Mouse (Mus musculus): ENCODE measurements around the gene Spg20.

The Spg20 gene

DNA sequence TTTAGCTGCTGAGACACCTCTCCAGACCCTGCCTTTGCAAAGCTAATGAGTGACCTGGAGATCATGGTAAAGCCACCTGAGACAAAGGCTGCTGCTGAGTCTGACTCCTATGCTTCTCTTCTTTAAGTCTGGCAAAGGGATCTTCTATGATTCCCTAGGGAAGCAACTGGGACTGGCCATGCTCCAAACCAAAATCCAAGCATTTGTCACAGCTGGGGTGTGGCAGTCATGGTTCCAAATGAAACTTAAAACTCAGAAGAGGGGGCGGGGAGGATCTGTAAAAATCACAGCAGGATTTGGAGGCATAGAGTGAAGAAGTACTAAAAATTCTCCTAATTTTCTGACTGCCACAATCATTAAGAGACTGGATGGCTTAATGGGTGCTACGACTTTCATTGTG, 14.7 kb upstream of the Spg20 start:
- no peak for DNase-seq (ENCODE audit: low read depth, low spot score)

DNA sequence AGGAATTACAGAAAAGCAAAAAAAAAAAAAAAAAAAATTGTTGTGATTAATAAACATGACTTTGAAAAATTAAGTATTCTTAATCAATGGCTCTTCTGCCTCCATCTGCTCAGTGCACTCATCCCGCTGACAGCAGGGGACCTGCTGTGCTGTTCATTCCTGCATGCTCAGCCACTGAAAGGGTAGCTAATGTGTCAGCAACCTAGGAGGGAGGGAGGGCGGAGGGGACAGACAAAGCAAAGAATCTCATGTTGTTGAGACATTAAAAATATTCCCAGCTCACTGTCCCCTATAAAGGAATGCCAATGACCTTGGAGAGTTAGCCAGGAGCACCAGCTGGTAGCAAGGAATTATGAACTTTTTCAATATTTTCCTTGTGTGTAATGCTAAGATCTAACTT, 13.9 kb upstream of the Spg20 start:
- peak; percentile 57 for DNase-seq (ENCODE audit: low read depth, low spot score)

- peak; percentile 47 for DNase-seq (ENCODE audit: low read depth, low spot score)
Observed at GRCm38 (mm10) chr3:55098990-55099389, 12.9 kb upstream of the Spg20 start.

GRCm38 (mm10) chr3:55101092-55101491, 10.8 kb upstream of the Spg20 start:
- no peak for DNase-seq (ENCODE audit: low read depth, low spot score)

GRCm38 (mm10) chr3:55105372-55106023, 6.4 kb upstream of the Spg20 start:
- no peak for DNase-seq (ENCODE audit: low read depth, low spot score)

- DNase-seq (ENCODE audit: low read depth, low spot score), result no peak
Observed at GRCm38 (mm10) chr3:55106051-55106450, 5.9 kb upstream of the Spg20 start.

GRCm38 (mm10) chr3:55109097-55109496, 2.8 kb upstream of the Spg20 start:
- no peak for DNase-seq (ENCODE audit: low read depth, low spot score)

GRCm38 (mm10) chr3:55112710-55113415, 955 bp downstream of the Spg20 start:
- peak; percentile 47 for DNase-seq (ENCODE audit: low read depth, low spot score)

DNA sequence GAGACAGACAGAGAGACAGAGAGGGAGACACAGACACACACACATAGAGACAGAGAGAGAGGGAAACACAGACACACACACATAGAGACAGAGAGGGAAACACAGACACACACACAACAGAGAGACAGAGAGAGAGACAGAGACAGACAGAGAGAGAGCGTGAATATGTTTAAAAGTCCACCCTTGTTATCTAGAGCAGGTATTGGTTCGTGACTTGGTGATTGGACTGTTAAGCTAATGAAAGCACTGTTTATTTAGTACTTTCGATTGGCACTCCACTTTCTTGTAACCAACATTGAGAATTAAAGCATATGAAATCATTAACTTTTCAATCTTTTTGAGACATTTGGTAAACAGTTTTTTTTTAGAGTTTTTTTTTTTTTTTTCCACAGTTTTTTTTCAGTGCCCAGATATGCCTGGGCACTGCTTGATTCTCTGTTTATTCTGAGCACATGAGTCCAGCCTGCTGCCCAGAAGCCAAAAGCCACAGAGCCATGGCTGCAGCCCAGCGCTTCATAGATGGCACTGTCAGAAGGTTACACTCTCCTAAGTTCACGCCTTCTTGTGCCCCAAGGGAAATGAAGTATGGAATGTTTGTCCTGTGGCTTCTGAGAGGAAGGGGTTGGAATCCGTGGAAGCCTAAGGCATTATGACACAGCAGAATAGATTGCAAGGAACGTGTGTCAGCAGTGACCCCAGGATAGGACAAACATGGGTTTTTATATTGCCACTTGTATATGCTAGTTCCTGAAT, 2.6 kb downstream of the Spg20 start:
- peak; percentile 59 for DNase-seq (ENCODE audit: low read depth, low spot score)

DNA sequence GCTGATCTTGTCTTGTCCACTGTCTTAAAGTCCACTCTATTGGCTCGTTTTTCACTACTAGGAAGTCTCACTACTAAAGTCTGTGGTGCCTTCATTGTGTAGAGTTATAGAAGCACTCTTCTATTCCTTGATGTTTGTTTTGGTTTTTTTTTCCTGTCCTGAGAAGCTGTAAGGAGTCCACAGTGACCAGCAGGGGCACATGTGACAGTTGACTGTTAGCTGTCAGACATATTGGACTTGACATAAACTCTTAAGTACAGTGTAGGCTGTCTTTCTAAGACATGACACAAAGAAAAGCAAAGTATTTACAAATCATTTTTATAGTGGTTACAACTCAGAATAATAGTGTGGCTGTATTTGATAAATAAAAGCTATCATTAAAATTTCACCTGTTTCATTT, 3.2 kb downstream of the Spg20 start:
- DNase-seq (ENCODE audit: low read depth, low spot score), result no peak

GRCm38 (mm10) chr3:55115989-55116388, 4.1 kb downstream of the Spg20 start:
- DNase-seq (ENCODE audit: low read depth, low spot score), result no peak

DNA sequence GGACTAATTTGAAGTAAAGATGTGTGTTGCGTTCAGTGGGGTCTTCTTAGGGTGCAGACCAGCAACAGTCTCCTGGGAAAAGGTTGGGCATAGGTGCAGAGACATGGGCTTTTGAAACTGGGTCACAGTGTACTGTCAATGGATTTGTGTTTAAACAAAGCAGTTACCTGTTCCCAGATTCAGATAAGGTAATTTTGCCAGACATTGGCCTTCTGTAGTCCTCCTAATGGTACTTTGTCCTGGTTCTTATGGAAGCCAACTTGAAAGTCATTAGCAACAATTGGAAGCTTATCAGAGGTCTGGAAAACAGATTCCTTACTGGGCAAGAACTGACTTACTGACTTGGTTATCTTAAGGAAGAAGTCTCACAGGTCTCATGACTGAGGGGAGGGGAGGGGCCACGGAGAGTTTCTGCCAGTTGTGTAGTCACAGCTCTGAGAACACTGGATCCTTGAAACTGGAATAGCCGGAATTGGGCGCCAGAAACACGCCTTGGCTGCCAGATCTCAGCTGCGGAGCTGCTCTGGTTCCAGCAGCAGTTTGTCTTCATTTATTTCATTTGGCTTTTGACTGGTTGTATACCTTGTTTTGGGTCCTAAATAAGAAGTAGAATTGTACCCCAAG, 7.5 kb downstream of the Spg20 start:
- no peak for DNase-seq (ENCODE audit: low read depth, low spot score)

DNA sequence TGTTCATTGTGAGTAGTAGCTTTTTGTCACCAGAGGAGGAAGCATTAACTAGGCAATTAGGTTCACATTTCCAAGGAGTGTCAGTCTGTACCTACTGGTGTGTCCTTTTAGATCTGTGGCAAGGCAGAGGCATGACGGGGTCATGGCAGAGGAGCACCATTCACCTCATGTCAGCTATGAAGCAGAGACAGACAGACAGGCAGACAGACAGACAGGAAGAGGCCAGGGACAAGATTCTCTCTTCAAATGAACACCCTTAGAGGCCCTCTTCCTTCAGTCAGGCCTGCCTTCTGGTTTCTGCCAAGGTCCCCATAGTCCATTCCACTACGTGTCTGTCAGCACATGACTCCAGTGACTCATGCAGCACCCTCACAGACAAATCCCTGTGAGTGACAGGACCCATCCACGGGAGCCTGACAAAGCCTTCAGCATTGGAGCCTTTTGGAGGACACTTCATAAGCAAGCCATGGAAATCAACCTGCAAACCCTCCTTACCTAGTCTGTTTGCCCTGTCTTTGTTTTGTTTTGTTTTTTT, 10.5 kb downstream of the Spg20 start:
- DNase-seq (ENCODE audit: low read depth, low spot score), result no peak

GRCm38 (mm10) chr3:55123064-55123463, 11.2 kb downstream of the Spg20 start:
- DNase-seq (ENCODE audit: low read depth, low spot score), result no peak

- no peak for DNase-seq (ENCODE audit: low read depth, low spot score)
Observed at GRCm38 (mm10) chr3:55129181-55129692, 17.3 kb downstream of the Spg20 start.

DNA sequence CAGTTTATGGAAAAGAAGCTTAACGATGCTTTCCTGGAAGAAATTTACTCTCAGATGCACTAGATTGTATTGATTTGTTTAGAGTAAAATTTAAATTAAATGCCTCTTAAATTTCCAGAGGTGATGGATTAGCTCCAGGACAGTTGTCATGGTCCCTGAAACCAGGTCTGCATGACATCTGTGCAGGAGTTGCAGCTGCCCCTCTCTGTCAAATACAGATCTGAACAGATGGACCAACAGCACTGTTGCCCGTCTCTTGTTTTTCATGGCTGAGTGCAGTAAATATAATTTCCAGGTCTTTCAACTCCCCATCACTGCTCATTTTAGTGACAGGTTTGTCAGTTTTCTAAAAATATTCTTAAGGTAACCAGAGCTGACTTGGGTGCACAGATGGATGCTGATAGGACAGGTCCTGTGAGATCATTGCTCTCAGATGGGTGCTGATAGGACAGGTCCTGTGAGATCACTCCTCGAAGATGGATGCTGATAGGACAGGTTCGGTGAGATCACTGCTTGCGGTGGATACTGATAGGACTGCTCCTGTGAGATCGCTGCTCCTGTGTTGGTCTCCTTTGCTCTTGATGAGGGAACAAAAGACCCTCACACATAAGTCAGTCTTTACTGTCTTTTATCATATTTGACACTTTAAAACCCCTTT, 19.8 kb downstream of the Spg20 start:
- DNase-seq (ENCODE audit: low read depth, low spot score), result peak; percentile 23

- no peak for DNase-seq (ENCODE audit: low read depth, low spot score)
Observed at GRCm38 (mm10) chr3:55137039-55137438, 25.1 kb downstream of the Spg20 start, which contains the start of gene Ccdc169. Gene Ccdc169, plus strand, starts transcription at chr3:55137339.

DNA sequence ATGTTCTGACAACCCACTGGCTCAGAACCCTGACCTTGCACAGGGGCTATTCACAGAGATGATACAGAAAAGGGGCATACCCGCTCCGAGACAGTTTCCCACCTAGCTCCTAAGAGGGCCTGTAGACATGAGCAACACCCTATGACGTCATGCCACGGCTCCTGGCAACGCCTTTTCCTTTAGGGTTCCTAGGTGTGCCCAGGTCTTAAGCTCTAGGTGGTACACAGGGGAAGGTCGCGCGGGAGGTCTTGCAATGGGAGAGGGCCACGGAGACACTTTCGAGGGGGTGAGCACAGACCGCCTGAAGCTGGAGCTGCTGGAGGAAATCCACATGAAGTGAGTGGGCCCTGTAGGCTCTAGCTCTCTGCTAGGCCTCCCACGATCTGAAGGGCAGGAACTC, 27.9 kb downstream of the Spg20 start:
- no peak for DNase-seq (ENCODE audit: low read depth, low spot score)

- peak; percentile 11 for DNase-seq (ENCODE audit: low read depth, low spot score)
Observed at GRCm38 (mm10) chr3:55141401-55141800, 29.5 kb downstream of the Spg20 start.

- DNase-seq (ENCODE audit: low read depth, low spot score), result no peak
Observed at GRCm38 (mm10) chr3:55144916-55145315, 33.0 kb downstream of the Spg20 start.

DNA sequence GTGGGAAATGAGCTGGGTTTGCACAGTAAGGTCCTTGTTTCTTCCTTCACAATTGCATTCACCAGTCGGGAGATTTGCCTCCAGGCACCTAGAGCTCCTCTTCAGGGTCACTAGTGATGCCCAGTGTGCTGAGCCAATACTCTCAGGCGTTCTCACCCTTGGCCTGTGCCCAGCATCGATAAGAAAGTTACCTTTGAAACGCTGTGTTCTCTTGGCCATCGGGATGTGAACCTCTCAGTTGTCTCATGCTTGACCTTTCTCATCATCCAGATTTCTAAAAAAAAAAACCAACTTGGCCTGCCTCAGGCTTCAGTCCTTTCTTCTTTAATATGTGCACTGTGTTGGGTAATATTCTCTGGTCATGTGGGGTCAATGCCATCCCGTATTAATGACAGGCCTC, 34.5 kb downstream of the Spg20 start:
- no peak for DNase-seq (ENCODE audit: low read depth, low spot score)
